Mouse (Mus musculus): ENCODE measurements around the gene Rhbdd1. TPM values are rescaled to one million over a fixed set of nuclear protein-coding genes. Genes with fewer than 3 reads are reported as not detected.

Rhbdd1 gene
- polyA plus RNA-seq, 1 experiment from 2014 or later = 3.2 TPM

DNA sequence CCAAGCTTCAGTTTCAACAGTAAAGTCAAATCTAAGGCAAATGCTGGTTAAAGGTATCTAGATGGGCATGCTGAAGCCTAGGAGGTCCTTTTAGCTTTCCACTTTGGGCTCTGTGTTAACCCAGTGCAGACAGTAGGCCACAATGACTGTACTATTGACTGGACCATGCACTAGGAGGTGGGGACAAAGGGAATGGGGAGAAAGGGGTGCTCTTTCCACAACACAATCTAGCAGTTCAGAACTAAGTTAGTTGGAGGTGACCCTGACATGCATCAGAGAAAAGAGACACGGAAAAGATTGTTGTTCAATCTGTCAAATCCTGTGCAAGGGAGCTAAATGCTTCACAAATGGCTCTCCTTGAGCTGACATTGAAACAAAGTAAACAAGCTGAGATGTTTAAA, 32.4 kb upstream of the Rhbdd1 start:
- peak overlapping the region; percentile 45 for H3K4me3 ChIP-seq (replicated peaks; ENCODE audit: low read depth, low read length)
- 0% methylated on average over 1 of the region's 1 CpGs for WGBS
- peak overlapping the region; percentile 82 for H3K4me2 ChIP-seq (ENCODE audit: low read length)
- H3K9me3 ChIP-seq (ENCODE audit: control insufficient read depth, low read length) = no peaks in the 10 kb centered on the region
- H3K4me1 ChIP-seq (ENCODE audit: control insufficient read depth, insufficient read depth, low read length) = peaks cover 42% of the 10 kb centered on the region
- peak overlapping the region; percentile 62 for H3K9ac ChIP-seq (replicated peaks; ENCODE audit: low read length)
- ATAC-seq (ENCODE audit: low FRiP score, low TSS enrichment) (no peak), DNase-seq (peak; percentile 57)
- H3K27ac ChIP-seq (replicated peaks; ENCODE audit: low read depth, low read length) = peak overlapping the region; percentile 92
- H3K36me3 ChIP-seq (ENCODE audit: control insufficient read depth, insufficient read depth, low read length) = 0 out of 2 replicates have a peak, but pooled peaks cover 6% of the 10 kb centered on the region
- H3K27me3 ChIP-seq (ENCODE audit: control insufficient read depth, insufficient read depth, low read length) = no peaks in the 10 kb centered on the region

DNA sequence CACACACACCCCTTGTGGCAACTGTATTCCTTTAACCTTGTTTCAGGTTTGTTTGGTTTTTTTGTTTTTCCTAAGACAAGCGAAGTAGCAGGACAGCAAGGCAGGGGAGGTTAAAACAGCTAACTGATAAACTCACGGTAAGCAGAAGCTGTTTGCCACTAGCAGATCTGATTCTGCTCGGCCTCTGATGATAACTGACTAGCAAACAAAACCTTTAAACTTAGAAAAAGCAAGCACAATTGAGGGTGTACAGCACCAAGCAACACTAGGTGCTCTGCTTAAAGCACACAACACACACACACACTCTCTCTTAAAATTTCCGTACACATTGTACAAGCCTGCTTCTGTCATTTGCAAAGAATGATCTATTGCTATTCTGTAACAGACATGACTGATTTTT, 31.8 kb upstream of the Rhbdd1 start:
- ATAC-seq (ENCODE audit: low FRiP score, low TSS enrichment) (no peak), DNase-seq (peak; percentile 58)
- WGBS = 21% methylated on average over 4 of the region's 4 CpGs
- 0 out of 2 replicates have a peak, but pooled peaks cover 6% of the 10 kb centered on the region for H3K36me3 ChIP-seq (ENCODE audit: control insufficient read depth, insufficient read depth, low read length)
- H3K4me2 ChIP-seq (ENCODE audit: low read length) = peak overlapping the region; percentile 82
- no peaks in the 10 kb centered on the region for H3K27me3 ChIP-seq (ENCODE audit: control insufficient read depth, insufficient read depth, low read length)
- peak overlapping the region; percentile 45 for H3K4me3 ChIP-seq (replicated peaks; ENCODE audit: low read depth, low read length)
- H3K9ac ChIP-seq (replicated peaks; ENCODE audit: low read length) = peak overlapping the region; percentile 49
- H3K4me1 ChIP-seq (ENCODE audit: control insufficient read depth, insufficient read depth, low read length) = peaks cover 47% of the 10 kb centered on the region
- no peaks in the 10 kb centered on the region for H3K9me3 ChIP-seq (ENCODE audit: control insufficient read depth, low read length)
- H3K27ac ChIP-seq (replicated peaks; ENCODE audit: low read depth, low read length) = peak overlapping the region; percentile 92

DNA sequence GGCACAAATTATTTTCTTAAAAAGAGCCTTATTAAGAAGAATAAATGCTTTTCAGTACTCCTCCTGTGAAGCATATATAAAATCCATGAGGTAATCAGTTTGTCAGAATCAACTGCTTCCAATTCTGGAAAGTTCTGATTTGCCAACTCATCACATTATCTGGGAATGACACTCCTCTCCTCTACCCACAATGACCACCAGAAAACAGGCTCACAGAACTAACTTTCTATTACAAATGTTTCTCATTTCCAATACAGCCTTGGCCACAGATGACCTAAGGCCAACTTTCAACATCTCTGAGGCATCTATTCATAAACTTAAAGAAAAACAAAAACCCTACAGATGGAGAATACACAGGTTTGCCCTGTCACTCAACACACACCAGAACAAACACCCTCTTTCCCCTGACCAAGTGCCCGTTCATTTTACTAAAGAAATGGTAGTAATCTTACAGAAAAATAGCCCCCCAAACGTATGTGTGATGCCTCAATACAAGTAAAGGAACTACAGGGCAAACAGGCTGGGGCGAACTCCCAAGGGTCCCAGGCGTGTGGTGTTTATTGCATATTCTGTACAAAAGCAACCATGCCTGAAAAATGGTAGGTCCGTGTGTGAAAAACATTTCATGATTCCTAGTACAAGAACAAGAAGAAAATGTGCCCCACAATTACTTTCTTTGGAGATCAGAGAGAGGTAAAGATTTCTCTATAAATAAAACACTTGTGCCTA, 30.6 kb upstream of the Rhbdd1 start:
- peak; percentile 55 for DNase-seq
- Histone ChIP-seq H3K4me3 (replicated peaks; ENCODE audit: low read depth, low read length) (peak overlapping the region; percentile 45), H3K27me3 (ENCODE audit: control insufficient read depth, insufficient read depth, low read length) (no peaks in the 10 kb centered on the region), H3K9me3 (ENCODE audit: control insufficient read depth, low read length) (no peaks in the 10 kb centered on the region), H3K4me1 (ENCODE audit: control insufficient read depth, insufficient read depth, low read length) (peaks cover 51% of the 10 kb centered on the region), H3K9ac (replicated peaks; ENCODE audit: low read length) (peak overlapping the region; percentile 52), H3K27ac (replicated peaks; ENCODE audit: low read depth, low read length) (0 out of 2 replicates have a peak overlapping the region, but pooled peaks have one; percentile 41), H3K36me3 (ENCODE audit: control insufficient read depth, insufficient read depth, low read length) (0 out of 2 replicates have a peak, but pooled peaks cover 6% of the 10 kb centered on the region), H3K4me2 (ENCODE audit: low read length) (peak overlapping the region; percentile 82)
- WGBS = 11% methylated on average over 5 of the region's 5 CpGs
- no peak for ATAC-seq (ENCODE audit: low FRiP score, low TSS enrichment)

DNA sequence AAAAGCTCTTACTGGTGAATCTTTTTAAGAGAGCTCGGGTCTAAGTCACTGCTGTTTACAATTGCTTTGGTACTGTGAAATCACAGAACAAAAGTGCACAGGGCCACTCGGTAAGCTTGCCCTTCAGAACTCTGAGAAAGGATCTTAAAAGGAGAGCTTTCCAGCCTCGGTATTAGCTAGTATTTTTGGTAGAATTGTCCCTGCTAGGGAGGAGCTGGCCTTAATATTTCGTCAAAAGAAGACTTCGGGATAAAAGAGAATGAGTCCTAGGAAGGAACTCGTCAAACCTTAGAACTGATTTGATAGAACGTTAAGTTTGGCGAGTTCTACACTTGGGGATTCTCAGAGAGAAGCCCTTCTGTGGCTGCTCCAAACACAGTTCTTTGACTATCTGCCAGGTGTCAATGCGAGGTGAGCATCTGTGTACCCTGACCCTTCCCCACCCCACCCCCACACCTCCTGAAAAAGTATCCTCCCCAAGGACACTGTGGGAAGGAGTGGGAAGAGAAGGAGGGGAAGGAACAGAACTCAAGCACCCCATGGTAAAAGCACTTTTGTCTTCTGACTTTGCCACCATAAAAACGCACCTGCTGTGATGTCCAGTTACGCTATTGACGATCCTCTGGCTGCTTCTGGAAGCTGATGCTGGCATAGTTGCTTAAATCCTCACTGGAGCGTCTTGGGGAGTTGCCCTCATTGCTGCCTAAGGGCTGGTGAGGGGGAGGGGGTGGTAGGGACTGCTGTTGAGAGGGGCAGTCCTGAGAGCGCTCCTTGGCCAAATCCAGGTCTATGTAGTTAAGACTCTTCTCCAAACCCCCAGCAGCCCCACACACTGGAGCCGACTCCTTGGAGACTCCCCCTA, 29.8 kb upstream of the Rhbdd1 start:
- DNase-seq (no peak), ATAC-seq (ENCODE audit: low FRiP score, low TSS enrichment) (no peak)
- Histone ChIP-seq H3K9me3 (ENCODE audit: control insufficient read depth, low read length) (no peaks in the 10 kb centered on the region), H3K27ac (replicated peaks; ENCODE audit: low read depth, low read length) (peak overlapping the region; percentile 41; the same call in 1 of the 2 replicates), H3K4me2 (ENCODE audit: low read length) (peak overlapping the region; percentile 82), H3K4me1 (ENCODE audit: control insufficient read depth, insufficient read depth, low read length) (peaks cover 51% of the 10 kb centered on the region), H3K27me3 (ENCODE audit: control insufficient read depth, insufficient read depth, low read length) (no peaks in the 10 kb centered on the region), H3K9ac (replicated peaks; ENCODE audit: low read length) (peak overlapping the region; percentile 52), H3K4me3 (replicated peaks; ENCODE audit: low read depth, low read length) (peak overlapping the region; percentile 45), H3K36me3 (ENCODE audit: control insufficient read depth, insufficient read depth, low read length) (0 out of 2 replicates have a peak, but pooled peaks cover 6% of the 10 kb centered on the region)
- WGBS = 16% methylated on average over 15 of the region's 15 CpGs

DNA sequence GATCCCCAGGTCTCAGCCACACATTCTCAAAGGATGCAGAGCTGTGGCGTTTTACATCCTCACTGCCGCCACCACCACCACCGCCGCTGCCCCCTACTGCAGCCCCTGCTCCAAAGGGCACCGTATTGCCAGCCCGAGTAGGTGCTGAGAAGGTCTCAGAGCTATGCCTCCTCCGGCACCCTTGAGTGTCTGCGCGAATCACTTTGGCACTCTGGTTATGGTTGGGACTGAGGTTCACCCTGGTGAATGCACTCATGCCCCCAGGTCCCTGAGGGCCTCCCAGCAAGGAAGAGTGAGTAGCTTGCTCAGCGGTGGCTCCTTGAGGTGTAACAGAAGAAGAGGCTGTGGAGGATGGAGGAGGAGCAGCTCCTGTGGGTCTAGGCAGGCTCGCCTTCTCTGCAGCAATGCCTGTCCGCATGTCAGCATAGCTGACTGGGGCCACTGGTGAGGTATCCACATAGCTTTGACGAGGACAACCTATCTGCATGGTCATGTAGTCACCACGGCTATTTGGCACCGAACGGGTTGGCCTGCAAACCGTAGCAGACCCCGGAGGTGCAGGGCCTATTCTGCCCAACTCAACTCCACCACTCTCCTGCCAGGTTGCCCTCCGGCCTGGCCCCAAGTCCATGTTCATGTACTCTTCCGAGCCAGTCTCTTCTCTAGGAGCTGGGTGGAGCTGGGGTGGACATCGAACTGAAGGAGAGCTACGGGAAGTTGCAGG, 29.0 kb upstream of the Rhbdd1 start:
- Histone ChIP-seq H3K9ac (replicated peaks; ENCODE audit: low read length) (peak overlapping the region; percentile 52), H3K4me2 (ENCODE audit: low read length) (peak overlapping the region; percentile 82), H3K4me3 (replicated peaks; ENCODE audit: low read depth, low read length) (peak overlapping the region; percentile 45), H3K4me1 (ENCODE audit: control insufficient read depth, insufficient read depth, low read length) (peaks cover 54% of the 10 kb centered on the region), H3K9me3 (ENCODE audit: control insufficient read depth, low read length) (no peaks in the 10 kb centered on the region), H3K27me3 (ENCODE audit: control insufficient read depth, insufficient read depth, low read length) (no peaks in the 10 kb centered on the region), H3K36me3 (ENCODE audit: control insufficient read depth, insufficient read depth, low read length) (0 out of 2 replicates have a peak, but pooled peaks cover 6% of the 10 kb centered on the region), H3K27ac (replicated peaks; ENCODE audit: low read depth, low read length) (peak overlapping the region; percentile 1; the same call in 1 of the 2 replicates)
- no peak for ATAC-seq (ENCODE audit: low FRiP score, low TSS enrichment)
- WGBS = 69% methylated on average over 22 of the region's 22 CpGs
- no peak for DNase-seq

DNA sequence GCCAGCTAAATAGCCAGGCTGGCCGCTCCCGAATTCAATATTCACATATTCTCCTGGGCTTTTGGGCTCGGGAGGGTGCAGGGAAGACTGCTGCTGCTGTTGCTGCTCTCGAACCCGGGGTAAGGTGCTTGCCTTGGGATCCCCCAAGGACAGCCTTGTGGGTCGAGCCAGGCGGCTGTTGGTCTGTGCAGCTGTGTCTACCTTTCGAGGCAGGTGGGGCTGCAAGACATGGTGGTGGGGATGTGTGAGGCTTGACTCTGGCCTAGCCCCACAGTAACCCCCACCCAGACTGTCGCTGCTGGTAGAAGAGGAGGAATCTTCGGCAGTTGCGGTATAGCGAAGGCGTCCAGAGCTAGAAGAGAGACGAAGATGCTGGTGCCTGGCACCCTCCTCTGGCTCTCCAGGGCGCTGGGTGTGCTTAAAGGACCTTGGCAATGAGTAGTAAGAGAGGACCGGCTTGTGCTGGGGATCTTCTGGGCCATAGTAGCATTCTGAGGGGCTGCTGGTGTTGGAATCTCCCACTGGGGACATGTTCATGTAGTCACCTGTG, 28.4 kb upstream of the Rhbdd1 start:
- H3K27me3 ChIP-seq (ENCODE audit: control insufficient read depth, insufficient read depth, low read length) = no peaks in the 10 kb centered on the region
- ATAC-seq (ENCODE audit: low FRiP score, low TSS enrichment) (no peak), DNase-seq (no peak)
- peak overlapping the region; percentile 45 for H3K4me3 ChIP-seq (replicated peaks; ENCODE audit: low read depth, low read length)
- no peaks in the 10 kb centered on the region for H3K9me3 ChIP-seq (ENCODE audit: control insufficient read depth, low read length)
- WGBS = 94% methylated on average over 16 of the region's 16 CpGs
- H3K4me2 ChIP-seq (ENCODE audit: low read length) = peak overlapping the region; percentile 82
- 0 out of 2 replicates have a peak, but pooled peaks cover 6% of the 10 kb centered on the region for H3K36me3 ChIP-seq (ENCODE audit: control insufficient read depth, insufficient read depth, low read length)
- H3K9ac ChIP-seq (replicated peaks; ENCODE audit: low read length) = no peak overlapping the region
- peaks cover 54% of the 10 kb centered on the region for H3K4me1 ChIP-seq (ENCODE audit: control insufficient read depth, insufficient read depth, low read length)
- no peak overlapping the region for H3K27ac ChIP-seq (replicated peaks; ENCODE audit: low read depth, low read length)

DNA sequence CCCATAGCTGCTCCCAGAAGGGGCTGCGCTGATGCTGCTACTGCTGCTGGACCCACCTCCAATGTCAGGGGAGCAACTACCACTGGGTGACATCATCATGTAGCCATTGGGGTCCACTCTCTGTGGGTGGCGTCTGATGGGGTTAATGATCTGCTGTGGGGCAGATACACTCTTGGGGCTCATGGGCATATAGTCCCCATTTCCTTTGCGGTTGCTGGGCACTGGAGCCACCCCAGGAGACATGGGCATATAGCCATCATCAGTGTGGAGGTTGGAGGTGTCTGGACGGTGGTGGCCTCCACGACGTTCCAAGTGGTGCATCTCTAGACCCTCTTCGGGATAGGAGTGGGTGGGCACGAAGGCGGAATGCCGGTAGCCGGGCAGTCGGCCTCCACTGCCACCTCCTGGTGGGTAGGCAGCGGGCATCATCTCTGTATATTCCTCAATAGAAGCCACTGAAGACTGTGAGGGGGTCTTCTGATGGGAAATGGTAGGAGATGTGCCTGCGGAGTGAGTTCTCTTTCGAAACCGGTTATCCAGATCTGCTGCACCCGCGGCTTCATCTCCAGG, 27.7 kb upstream of the Rhbdd1 start:
- 97% methylated on average over 18 of the region's 18 CpGs for WGBS
- H3K4me2 ChIP-seq (ENCODE audit: low read length) = peak overlapping the region; percentile 82
- H3K27ac ChIP-seq (replicated peaks; ENCODE audit: low read depth, low read length) = no peak overlapping the region
- H3K27me3 ChIP-seq (ENCODE audit: control insufficient read depth, insufficient read depth, low read length) = no peaks in the 10 kb centered on the region
- H3K9ac ChIP-seq (replicated peaks; ENCODE audit: low read length) = no peak overlapping the region
- no peak overlapping the region for H3K4me3 ChIP-seq (replicated peaks; ENCODE audit: low read depth, low read length)
- no peaks in the 10 kb centered on the region for H3K9me3 ChIP-seq (ENCODE audit: control insufficient read depth, low read length)
- ATAC-seq (ENCODE audit: low FRiP score, low TSS enrichment) = no peak
- H3K4me1 ChIP-seq (ENCODE audit: control insufficient read depth, insufficient read depth, low read length) = peaks cover 54% of the 10 kb centered on the region
- H3K36me3 ChIP-seq (ENCODE audit: control insufficient read depth, insufficient read depth, low read length) = 0 out of 2 replicates have a peak, but pooled peaks cover 6% of the 10 kb centered on the region
- no peak for DNase-seq
